Mouse (Mus musculus) intestine, embryonic 15.5 days (tissue): ENCODE results near the gene Prrt1. TPM values are rescaled to one million over a fixed set of nuclear protein-coding genes. Genes with fewer than 3 reads are reported as not detected.
A peak's percentile ranks its signal among the peaks of the same experiment; 100 is the strongest.

Source experiments
- ATAC-seq: fragments of 200-750 bp; cut with Nextera tagmentation; 2 replicates; pipeline ENCODE4 v1.8.0; 2017; ENCODE audit warnings: moderate TSS enrichment, moderate library complexity
- H3K27ac ChIP-seq: fragments of 300-500 bp; sonication (generic); 2 replicates; pipeline ENCODE4 v1.5.1; 2015; ENCODE audit warnings: mild to moderate bottlenecking, inconsistent platforms
- H3K27me3 ChIP-seq: fragments of 300-500 bp; sonication (generic); replicated peaks from 2 replicates; pipeline ENCODE4 v1.6.1; 2015; ENCODE audit warnings: inconsistent platforms
- H3K36me3 ChIP-seq: fragments of 300-500 bp; sonication (generic); 2 replicates; pipeline ENCODE4 v1.6.1; 2015; ENCODE audit warnings: inconsistent platforms
- H3K4me1 ChIP-seq: fragments of 300-500 bp; sonication (generic); replicated peaks from 2 replicates; pipeline ENCODE4 v1.6.1; 2015; ENCODE audit warnings: inconsistent platforms
- H3K4me2 ChIP-seq: fragments of 300-500 bp; sonication (generic); replicated peaks from 2 replicates; pipeline ENCODE4 v1.6.1; 2015; ENCODE audit warnings: mild to moderate bottlenecking, inconsistent platforms
- H3K4me3 ChIP-seq: fragments of 300-500 bp; sonication (generic); replicated peaks from 2 replicates; pipeline ENCODE4 v1.5.1; 2015; ENCODE audit warnings: inconsistent platforms
- H3K9ac ChIP-seq: fragments of 300-500 bp; sonication (generic); 2 replicates; pipeline ENCODE4 v1.6.1; 2015; ENCODE audit warnings: inconsistent platforms
- H3K9me3 ChIP-seq: fragments of 300-500 bp; sonication (generic); 2 replicates; pipeline ENCODE4 v1.6.1; 2016; ENCODE audit warnings: inconsistent platforms
- WGBS: fragments of 180-500 bp; shearing (Covaris S2); methylation state at CpG from one replicate; pipeline ENCODE4 v1.1.7; 2015; 5-methylcytosine and 5-hydroxymethylcytosine counted together
- polyA plus RNA-seq: library from polyadenylated mRNA; unstranded; fragments of >200 nt; fragmentation: Nextera tagmentation; extraction: Ambion mirVana; gene quantifications from 2 replicates; pipeline ENCODE4 v1.2.1, GENCODE M21; 2015

Gene Prrt1
- polyA plus RNA-seq, 1 experiment from 2014 or later, result 0.49 TPM

GRCm38 (mm10) chr17:34604061-34604508 lies 25.2 kb upstream of the Prrt1 start, which contains the start of gene Agpat1:
Gene Agpat1, plus strand, starts transcription at chr17:34604262.
- ATAC-seq, result peak; percentile 89
- H3K9me3 ChIP-seq, result no peaks in the 10 kb centered on the region
- H3K27me3 ChIP-seq, result no peaks in the 10 kb centered on the region
- peak within 1 kb of the TSS; percentile 91 for H3K4me2 ChIP-seq
- peak within 1 kb of the TSS; percentile 95 for H3K9ac ChIP-seq
- H3K4me3 ChIP-seq, result peak within 1 kb of the TSS; percentile 88
- peaks cover 45% of the 10 kb centered on the region for H3K4me1 ChIP-seq
- H3K27ac ChIP-seq, result peak within 1 kb of the TSS; percentile 91
- peaks cover 16% of the 10 kb centered on the region for H3K36me3 ChIP-seq
- under 1% methylated on average over 35 of the region's 35 CpGs for WGBS

- Histone ChIP-seq H3K36me3 (peaks cover 16% of the 10 kb centered on the region), H3K9ac (peak overlapping the region; percentile 95), H3K9me3 (no peaks in the 10 kb centered on the region), H3K4me3 (peak overlapping the region; percentile 88), H3K4me2 (peak overlapping the region; percentile 91), H3K27me3 (no peaks in the 10 kb centered on the region), H3K4me1 (peaks cover 42% of the 10 kb centered on the region), H3K27ac (peak overlapping the region; percentile 91)
- whole genome bisulfite sequencing, result 13% methylated on average over 24 of the region's 24 CpGs
- ATAC-seq, result no peak; the same call in 1 of the 2 replicates
Measured at GRCm38 (mm10) chr17:34604511-34605237, 24.7 kb upstream of the Prrt1 start.

GRCm38 (mm10) chr17:34605609-34606008 lies 23.7 kb upstream of the Prrt1 start:
- Histone ChIP-seq H3K9me3 (no peaks in the 10 kb centered on the region), H3K9ac (peak overlapping the region; percentile 95), H3K4me1 (peaks cover 39% of the 10 kb centered on the region), H3K36me3 (peaks cover 11% of the 10 kb centered on the region), H3K27me3 (no peaks in the 10 kb centered on the region), H3K27ac (peak overlapping the region; percentile 91), H3K4me2 (peak overlapping the region; percentile 91), H3K4me3 (peak overlapping the region; percentile 88)
- WGBS, result under 1% methylated on average over 27 of the region's 30 CpGs
- ATAC-seq, result peak; percentile 60

- ATAC-seq, result no peak; the same call in 1 of the 2 replicates
- H3K4me1 ChIP-seq, result peaks cover 39% of the 10 kb centered on the region
- H3K27ac ChIP-seq, result peak overlapping the region; percentile 91
- peaks cover 14% of the 10 kb centered on the region for H3K36me3 ChIP-seq
- H3K4me3 ChIP-seq, result peak overlapping the region; percentile 88
- no peaks in the 10 kb centered on the region for H3K27me3 ChIP-seq
- 12% methylated on average over 32 of the region's 32 CpGs for WGBS
- peak overlapping the region; percentile 95 for H3K9ac ChIP-seq
- H3K9me3 ChIP-seq, result no peaks in the 10 kb centered on the region
- H3K4me2 ChIP-seq, result peak overlapping the region; percentile 91
Measured at GRCm38 (mm10) chr17:34606186-34607039, 22.9 kb upstream of the Prrt1 start.

GRCm38 (mm10) chr17:34607997-34608396 lies 21.3 kb upstream of the Prrt1 start:
- WGBS, result 78% methylated on average over 7 of the region's 7 CpGs
- peaks cover 29% of the 10 kb centered on the region for H3K4me1 ChIP-seq
- no peak for ATAC-seq
- H3K9me3 ChIP-seq, result no peaks in the 10 kb centered on the region
- no peak overlapping the region for H3K9ac ChIP-seq
- H3K4me3 ChIP-seq, result no peak overlapping the region
- H3K27ac ChIP-seq, result no peak overlapping the region
- H3K36me3 ChIP-seq, result peaks cover 24% of the 10 kb centered on the region
- H3K27me3 ChIP-seq, result no peaks in the 10 kb centered on the region
- no peak overlapping the region for H3K4me2 ChIP-seq

- no peaks in the 10 kb centered on the region for H3K9me3 ChIP-seq
- ATAC-seq, result no peak
- 93% methylated on average over 8 of the region's 8 CpGs for WGBS
- H3K4me2 ChIP-seq, result no peak overlapping the region
- no peak overlapping the region for H3K9ac ChIP-seq
- no peaks in the 10 kb centered on the region for H3K27me3 ChIP-seq
- peaks cover 21% of the 10 kb centered on the region for H3K4me1 ChIP-seq
- H3K4me3 ChIP-seq, result no peak overlapping the region
- no peak overlapping the region for H3K27ac ChIP-seq
- H3K36me3 ChIP-seq, result peaks cover 42% of the 10 kb centered on the region
Measured at GRCm38 (mm10) chr17:34611050-34611449, 18.3 kb upstream of the Prrt1 start.

GRCm38 (mm10) chr17:34613054-34613645 lies 16.2 kb upstream of the Prrt1 start:
- no peak for ATAC-seq
- H3K9me3 ChIP-seq, result no peaks in the 10 kb centered on the region
- H3K9ac ChIP-seq, result no peak overlapping the region
- H3K4me1 ChIP-seq, result 0 out of 2 replicates have a peak, but pooled peaks cover 6% of the 10 kb centered on the region
- H3K27ac ChIP-seq, result no peak overlapping the region
- H3K4me2 ChIP-seq, result no peak overlapping the region
- no peak overlapping the region for H3K4me3 ChIP-seq
- WGBS, result 87% methylated on average over 11 of the region's 11 CpGs
- H3K27me3 ChIP-seq, result no peaks in the 10 kb centered on the region
- peaks cover 42% of the 10 kb centered on the region for H3K36me3 ChIP-seq

GRCm38 (mm10) chr17:34613830-34614229 lies 15.5 kb upstream of the Prrt1 start:
- Histone ChIP-seq H3K4me3 (no peak overlapping the region), H3K36me3 (peaks cover 42% of the 10 kb centered on the region), H3K27ac (no peak overlapping the region), H3K4me2 (no peak overlapping the region), H3K27me3 (no peaks in the 10 kb centered on the region), H3K9me3 (no peaks in the 10 kb centered on the region), H3K9ac (no peak overlapping the region), H3K4me1 (0 out of 2 replicates have a peak, but pooled peaks cover 2% of the 10 kb centered on the region)
- 93% methylated on average over 10 of the region's 10 CpGs for WGBS
- no peak for ATAC-seq

GRCm38 (mm10) chr17:34615871-34616270 lies 13.5 kb upstream of the Prrt1 start, which contains the start of gene Egfl8:
Gene Egfl8, minus strand, starts transcription at chr17:34615971.
- no peak within 1 kb of the TSS for H3K9ac ChIP-seq
- 78% methylated on average over 6 of the region's 6 CpGs for WGBS
- 0 out of 2 replicates have a peak, but pooled peaks cover 2% of the 10 kb centered on the region for H3K4me1 ChIP-seq
- H3K36me3 ChIP-seq, result peaks cover 38% of the 10 kb centered on the region
- H3K27ac ChIP-seq, result no peak within 1 kb of the TSS
- H3K4me3 ChIP-seq, result no peak within 1 kb of the TSS
- no peak within 1 kb of the TSS for H3K4me2 ChIP-seq
- ATAC-seq, result no peak
- H3K27me3 ChIP-seq, result no peaks in the 10 kb centered on the region
- no peaks in the 10 kb centered on the region for H3K9me3 ChIP-seq

GRCm38 (mm10) chr17:34618999-34619398 lies 10.3 kb upstream of the Prrt1 start:
- Histone ChIP-seq H3K4me1 (0 out of 2 replicates have a peak, but pooled peaks cover 2% of the 10 kb centered on the region), H3K27me3 (no peaks in the 10 kb centered on the region), H3K27ac (no peak overlapping the region), H3K9me3 (no peaks in the 10 kb centered on the region), H3K4me3 (no peak overlapping the region), H3K36me3 (peaks cover 27% of the 10 kb centered on the region), H3K4me2 (no peak overlapping the region), H3K9ac (no peak overlapping the region)
- ATAC-seq, result peak; percentile 37
- WGBS, result 20% methylated on average over 6 of the region's 6 CpGs

GRCm38 (mm10) chr17:34621006-34621405 lies 8.3 kb upstream of the Prrt1 start:
- H3K4me1 ChIP-seq, result peaks cover 3% of the 10 kb centered on the region
- WGBS, result 67% methylated on average over 8 of the region's 8 CpGs
- H3K4me2 ChIP-seq, result no peak overlapping the region
- 0 out of 2 replicates have a peak, but pooled peaks have one; percentile 21 for ATAC-seq
- H3K36me3 ChIP-seq, result peaks cover 21% of the 10 kb centered on the region
- H3K27ac ChIP-seq, result peak overlapping the region; percentile 20; the same call in 1 of the 2 replicates
- H3K27me3 ChIP-seq, result no peaks in the 10 kb centered on the region
- H3K9ac ChIP-seq, result no peak overlapping the region
- no peaks in the 10 kb centered on the region for H3K9me3 ChIP-seq
- no peak overlapping the region for H3K4me3 ChIP-seq

- WGBS, result 84% methylated on average over 9 of the region's 9 CpGs
- ATAC-seq, result no peak
- Histone ChIP-seq H3K4me3 (no peak overlapping the region), H3K4me2 (no peak overlapping the region), H3K27me3 (no peaks in the 10 kb centered on the region), H3K36me3 (peaks cover 21% of the 10 kb centered on the region; the same call in 1 of the 2 replicates), H3K9me3 (no peaks in the 10 kb centered on the region), H3K4me1 (peaks cover 11% of the 10 kb centered on the region), H3K9ac (no peak overlapping the region), H3K27ac (no peak overlapping the region)
Measured at GRCm38 (mm10) chr17:34623161-34623560, 6.2 kb upstream of the Prrt1 start.
